Comparison of ENCODE assay signal across 8 mouse cellular contexts in the genomic region with DNA sequence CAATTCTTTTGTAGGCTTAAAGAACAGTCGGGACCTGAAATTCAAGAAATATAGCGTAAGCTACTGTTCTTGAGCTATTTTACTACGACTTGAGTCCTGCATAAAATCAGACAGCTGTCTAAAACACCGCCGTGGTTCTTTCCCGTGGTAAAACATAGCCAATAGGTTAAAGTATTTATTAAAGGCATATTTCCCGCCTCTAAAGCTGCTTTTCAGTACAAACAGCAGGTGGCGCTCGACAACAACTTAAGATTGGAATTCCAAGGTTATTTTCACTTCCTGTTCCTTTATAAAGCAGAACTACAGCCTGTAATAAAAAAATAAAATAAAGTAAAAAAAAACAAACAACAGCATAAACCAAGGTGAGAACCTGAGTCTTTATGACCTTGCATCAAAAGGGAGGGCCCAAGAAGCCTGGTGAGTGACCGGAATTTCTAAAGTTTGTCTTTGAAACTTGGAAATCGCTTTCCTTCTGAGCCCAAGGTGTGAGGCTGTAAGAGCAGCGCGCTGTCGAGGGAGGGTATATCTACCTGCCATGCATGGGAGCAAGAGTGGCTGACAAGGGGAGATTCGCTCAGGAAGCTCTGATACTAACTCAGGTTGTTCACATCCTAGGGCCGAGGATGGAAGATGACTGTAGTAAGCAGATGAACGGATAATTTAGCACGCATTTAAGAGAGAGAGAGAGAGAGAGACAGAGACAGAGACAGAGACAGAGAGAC. TPM values are rescaled to one million over a fixed set of nuclear protein-coding genes. Genes with fewer than 3 reads are reported as not detected.
A peak's percentile ranks its signal among the peaks of the same experiment; 100 is the strongest.
DNase-seq lines count a peak whose midpoint lies in the region; ATAC-seq and TF ChIP-seq lines count a peak whose summit lies in the region.

No protein-coding gene starts in this region.

- WGBS in hindbrain, embryonic 11.5 days: 40% methylated on average over 18 of the region's 18 CpGs

- H3K4me2 ChIP-seq in hindbrain, embryonic 11.5 days (replicated peaks; ENCODE audit: low read depth, low read length): no peak overlapping the region

- H3K4me3 ChIP-seq in MEL (ENCODE audit: control insufficient read depth in 1 of 2, insufficient read depth in 1 of 2, low read depth in 2 of 2, low read length in 2 of 2): peak overlapping the region; percentile 14 to 30; a peak in 3 of 4 replicates
- no peak overlapping the region for H3K4me3 ChIP-seq in hindbrain, embryonic 11.5 days (ENCODE audit: low read depth, low read length)

- peak; percentile 14 to 88 (median 37); a peak in 4 of 6 replicates for TF ChIP-seq CTCF in MEL (IDR thresholded peaks at IDR 0.05 in 2 of 3, conservative IDR thresholded peaks at IDR 0.05 in 1 of 3; ENCODE audit: control insufficient read depth in 1 of 3, insufficient read depth in 1 of 3, low read depth in 2 of 3, low read length in 3 of 3, poor library complexity in 1 of 3, severe bottlenecking in 1 of 3)

- no peaks in the 10 kb centered on the region for H3K79me2 ChIP-seq in MEL (ENCODE audit: control insufficient read depth, insufficient read depth, low read length, poor library complexity)

- H3K27me3 ChIP-seq in MEL (ENCODE audit: control insufficient read depth in 1 of 2, insufficient read depth in 2 of 2, low read length in 2 of 2): no peaks in the 10 kb centered on the region; a peak in 2 of 4 replicates
- no peaks in the 10 kb centered on the region for H3K27me3 ChIP-seq in hindbrain, embryonic 11.5 days (ENCODE audit: control insufficient read depth, insufficient read depth, low read length)

- H3K27ac ChIP-seq in MEL (ENCODE audit: control insufficient read depth, low read depth, low read length): no peak overlapping the region
- H3K27ac ChIP-seq in hindbrain, embryonic 11.5 days (ENCODE audit: low read depth, low read length): no peak overlapping the region

- no peak for TF ChIP-seq POLR2A in MEL (IDR thresholded peaks at IDR 0.05; ENCODE audit: control insufficient read depth in 1 of 2, insufficient read depth in 1 of 2, low read depth in 1 of 2, low read length in 2 of 2, poor library complexity in 1 of 2)

- peaks cover 0 to 8% of the 10 kb centered on the region in 2 experiments; a peak in 2 of 4 replicates for H3K36me3 ChIP-seq in MEL (ENCODE audit: control insufficient read depth in 1 of 2, insufficient read depth in 2 of 2, low read length in 2 of 2)
- H3K36me3 ChIP-seq in hindbrain, embryonic 11.5 days (ENCODE audit: control insufficient read depth, insufficient read depth, low read length): no peaks in the 10 kb centered on the region

- TF ChIP-seq EP300 in MEL (IDR thresholded peaks at IDR 0.05; ENCODE audit: low read depth in 1 of 2, low read length in 2 of 2): no peak; a peak in 1 of 4 replicates

- peak; percentile 41; the same call in 1 of the 2 replicates for ATAC-seq in hindbrain, embryonic 11.5 days (ENCODE audit: low FRiP score)

- peaks cover 0 to 5% of the 10 kb centered on the region in 2 experiments; a peak in 2 of 4 replicates for H3K4me1 ChIP-seq in MEL (ENCODE audit: control insufficient read depth in 1 of 2, insufficient read depth in 2 of 2, low read length in 2 of 2)
- 0 out of 2 replicates have a peak, but pooled peaks cover 2% of the 10 kb centered on the region for H3K4me1 ChIP-seq in hindbrain, embryonic 11.5 days (replicated peaks; ENCODE audit: control insufficient read depth, insufficient read depth, low read length)

- peak; percentile 93 for TF ChIP-seq RAD21 in MEL (IDR thresholded peaks at IDR 0.05; ENCODE audit: low read depth, low read length)

- DNase-seq in MEL (ENCODE audit: low read depth, low spot score): peak; percentile 90
- DNase-seq in cerebellum, adult 18-20 months: peak; percentile 72 to 81
- peak; percentile 77 for DNase-seq in forelimb bud, embryonic 11.5 days (ENCODE audit: low read depth, low spot score)
- DNase-seq in hindbrain, embryonic 11.5 days (ENCODE audit: low spot score): peak; percentile 83
- peak; percentile 27 to 68 for DNase-seq in layer of hippocampus, adult 8-10 months (ENCODE audit: low spot score in 2 of 2)
- DNase-seq in lung, postnatal 10 days: peak; percentile 85
- DNase-seq in ovary, postnatal 14 days (ENCODE audit: low spot score): peak; percentile 61
- DNase-seq in thymus, postnatal 4 days: peak; percentile 81

- H3K9me3 ChIP-seq in MEL (replicated peaks; ENCODE audit: insufficient read depth, low read length): no peaks in the 10 kb centered on the region
- no peaks in the 10 kb centered on the region for H3K9me3 ChIP-seq in hindbrain, embryonic 11.5 days (ENCODE audit: control insufficient read depth, low read length)

- H3K9ac ChIP-seq in MEL (ENCODE audit: control insufficient read depth, low read depth, low read length, poor library complexity, severe bottlenecking): peak overlapping the region; percentile 51
- H3K9ac ChIP-seq in hindbrain, embryonic 11.5 days (ENCODE audit: low read depth, low read length): no peak overlapping the region

TF ChIP-seq in MEL, 35 proteins besides CTCF, POLR2A, EP300 and RAD21:
- TF ChIP-seq MXI1 (IDR thresholded peaks at IDR 0.05; ENCODE audit: low read depth, low read length) (peak; percentile 63), ZC3H11A (IDR thresholded peaks at IDR 0.05; ENCODE audit: low read depth, low read length) (peak; percentile 91), ELF1 (IDR thresholded peaks at IDR 0.05; ENCODE audit: low read depth, low read length) (peak; percentile 77), SIN3A (IDR thresholded peaks at IDR 0.05; ENCODE audit: low read length) (peak; percentile 76; the same call in 1 of the 2 replicates), MAX (IDR thresholded peaks at IDR 0.05; ENCODE audit: low read length) (0 out of 2 replicates have a peak, but pooled peaks have one; percentile 28), HCFC1 (IDR thresholded peaks at IDR 0.05; ENCODE audit: low read depth, low read length) (peak; percentile 36; the same call in 1 of the 2 replicates), MAZ (IDR thresholded peaks at IDR 0.05; ENCODE audit: low read depth, low read length) (no peak), GABPA (IDR thresholded peaks at IDR 0.05; ENCODE audit: low read depth, low read length) (no peak), BHLHE40 (IDR thresholded peaks at IDR 0.05; ENCODE audit: borderline replicate concordance, low read depth, low read length) (no peak), SMC3 (IDR thresholded peaks at IDR 0.05; ENCODE audit: low read depth, low read length) (peak; percentile 91), KAT2A (conservative IDR thresholded peaks at IDR 0.05; ENCODE audit: low read depth, low read length) (no peak), USF2 (IDR thresholded peaks at IDR 0.05; ENCODE audit: borderline replicate concordance in 1 of 2, insufficient read depth in 1 of 2, low read depth in 1 of 2, low read length in 2 of 2) (no peak), NELFE (IDR thresholded peaks at IDR 0.05; ENCODE audit: low read depth, low read length) (no peak), GATA1 (IDR thresholded peaks at IDR 0.05; ENCODE audit: low read depth, low read length) (no peak), ZKSCAN1 (IDR thresholded peaks at IDR 0.05; ENCODE audit: low read depth, low read length) (no peak), ZNF384 (IDR thresholded peaks at IDR 0.05; ENCODE audit: low read depth, low read length) (peak; percentile 75), UBTF (IDR thresholded peaks at IDR 0.05; ENCODE audit: borderline replicate concordance, insufficient read depth, low read depth, low read length) (no peak), RCOR1 (IDR thresholded peaks at IDR 0.05; ENCODE audit: low read depth, low read length) (no peak)

RNA-seq across cellular contexts. Expression of gene Scrg1, which starts 26.4 kb away (rescaled TPM):
- not detected in 2 replicates for total RNA-seq in MEL (2012; rRNA removed)
- polyA plus RNA-seq in MEL (2012; ENCODE audit: insufficient read depth in 1 of 2, insufficient read length in 2 of 2, low read depth in 1 of 2, low replicate concordance in 2 of 2, missing spikeins in 1 of 2): not detected
- 1.4 and 1.6 TPM in 2 replicates for polyA plus RNA-seq in hindbrain, embryonic 11.5 days (2014; fragmentation: Nextera tagmentation; extraction: Ambion mirVana)
- total RNA-seq in layer of hippocampus, adult 8-10 months (2022): 10 to 100 TPM; 53.6 to 76.8 (median 61.3) TPM

RNA-seq across cellular contexts. Expression of gene Sap30, which starts 58.3 kb away (rescaled TPM):
- total RNA-seq in MEL (2012; rRNA removed): 34.2 and 45.6 TPM in 2 replicates
- polyA plus RNA-seq in MEL (2012; ENCODE audit: insufficient read depth in 1 of 2, insufficient read length in 2 of 2, low read depth in 1 of 2, low replicate concordance in 2 of 2, missing spikeins in 1 of 2): 10 to 100 TPM in 1 of 2 experiments, not detected in 1; 64.0 TPM
- 109 and 115 TPM in 2 replicates for polyA plus RNA-seq in hindbrain, embryonic 11.5 days (2014; fragmentation: Nextera tagmentation; extraction: Ambion mirVana)
- total RNA-seq in layer of hippocampus, adult 8-10 months (2022): 10 to 100 TPM in 2 of 4 experiments, 1 to 10 TPM in 2; 8.8 to 14.9 (median 10.2) TPM

Comparison
In these comparisons a context has a peak if more than half of its experiments do, and no peak if none do; other contexts are left out.
1. RNA of gene Scrg1, which starts 26.4 kb away (total RNA-seq): 53.6 to 76.8 TPM in layer of hippocampus, adult 8-10 months; not detected in MEL; every median in the first group is over 10 times any median in the second.
2. Peak in every context shown above with its lines, with median percentiles within 50 percentile points of each other: DNase-seq.